Mouse (Mus musculus) frontal cortex, adult (tissue): ENCODE results near the gene Egfl7.

Source experiments
- ATAC-seq: cut with Nextera tagmentation; 2 replicates; pipeline ENCODE4 v1.9.2; 2017; ENCODE audit warnings: mild to moderate bottlenecking, moderate library complexity, mixed read lengths; ENCODE audit not compliant: low TSS enrichment

The Egfl7 gene

DNA sequence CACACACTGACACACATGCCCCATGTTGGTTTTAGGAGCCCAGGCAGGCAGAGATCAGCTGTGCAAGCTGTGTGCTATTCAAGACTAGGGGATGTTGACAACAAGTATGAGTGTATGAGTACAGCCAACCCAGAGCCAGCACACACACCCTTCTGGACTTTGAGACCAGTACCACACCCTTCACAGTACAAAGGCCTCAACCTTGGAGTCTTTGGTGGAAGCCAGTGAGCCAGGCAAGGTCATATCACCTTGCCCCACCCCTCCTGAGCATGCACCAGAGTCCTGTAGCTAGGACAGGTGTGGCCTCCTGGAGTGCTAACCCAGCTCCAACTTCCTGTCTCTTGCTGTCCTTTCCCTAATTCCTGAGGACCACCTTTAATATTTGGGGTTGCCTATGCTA, 31.2 kb downstream of the Egfl7 start:
- no peak for ATAC-seq

- no peak for ATAC-seq
Observed at GRCm38 (mm10) chr2:26611896-26612295, 32.1 kb downstream of the Egfl7 start.

GRCm38 (mm10) chr2:26614903-26615302, 35.1 kb downstream of the Egfl7 start:
- ATAC-seq = no peak

DNA sequence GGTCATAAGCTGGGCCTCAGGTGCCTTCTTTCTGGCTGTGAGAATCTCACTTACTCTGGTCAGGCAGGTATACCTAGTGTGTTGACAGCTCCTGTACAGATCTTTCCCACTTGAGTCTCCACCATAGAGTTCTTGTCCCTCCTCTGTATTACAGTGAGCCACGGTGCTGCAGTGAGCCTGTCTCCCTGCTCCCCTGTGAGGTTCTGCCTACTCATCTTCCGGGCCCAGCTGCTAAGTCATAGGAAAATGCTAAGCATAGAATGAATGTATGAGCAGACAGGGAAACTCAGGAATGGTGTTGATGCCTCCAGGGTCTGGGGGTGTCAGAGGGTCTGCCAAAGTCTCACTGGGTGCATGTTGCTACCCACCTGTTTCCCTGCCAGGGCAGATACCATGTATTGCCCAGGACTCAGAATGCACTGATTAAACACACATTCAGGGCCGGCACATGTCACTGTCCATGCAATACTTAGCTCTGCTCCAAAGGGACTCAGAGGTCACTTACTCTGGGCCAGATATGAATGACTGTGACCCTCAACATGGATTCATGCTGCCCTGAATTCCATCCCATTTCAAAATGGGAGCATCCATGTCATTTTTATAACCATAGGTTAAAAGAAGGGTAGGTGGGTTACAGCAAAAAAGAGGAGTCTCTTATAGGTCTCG, 35.8 kb downstream of the Egfl7 start:
- peak; percentile 83; the same call in 1 of the 2 replicates for ATAC-seq

- ATAC-seq = no peak
Observed at GRCm38 (mm10) chr2:26617331-26617730, 37.5 kb downstream of the Egfl7 start.

DNA sequence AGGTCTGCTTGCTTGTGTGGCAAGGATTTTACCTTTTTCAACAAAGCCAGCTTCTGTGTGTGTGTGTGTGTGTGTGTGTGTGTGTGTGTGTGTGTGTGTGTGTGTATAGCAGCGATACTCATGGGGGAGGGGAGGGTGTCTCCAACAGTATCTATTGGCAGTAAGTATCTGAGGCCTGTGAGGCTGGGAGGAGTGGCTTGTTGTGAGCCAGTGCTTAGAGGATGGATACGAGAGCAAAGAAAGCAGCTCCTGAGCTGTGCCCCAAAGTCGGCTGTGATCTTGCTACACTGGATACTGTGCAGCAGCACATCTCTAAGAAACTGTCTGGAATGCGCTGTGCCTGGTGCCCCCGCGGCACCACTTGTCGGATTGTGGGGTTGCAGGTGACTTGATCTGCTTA, 38.1 kb downstream of the Egfl7 start:
- ATAC-seq = no peak

GRCm38 (mm10) chr2:26621246-26621645, 41.4 kb downstream of the Egfl7 start:
- peak; percentile 44; the same call in 1 of the 2 replicates for ATAC-seq

- ATAC-seq = no peak
Observed at GRCm38 (mm10) chr2:26622984-26623383, 43.2 kb downstream of the Egfl7 start.

GRCm38 (mm10) chr2:26625419-26625818, 45.6 kb downstream of the Egfl7 start:
- no peak for ATAC-seq

- no peak for ATAC-seq
Observed at GRCm38 (mm10) chr2:26626081-26626480, 46.3 kb downstream of the Egfl7 start.

DNA sequence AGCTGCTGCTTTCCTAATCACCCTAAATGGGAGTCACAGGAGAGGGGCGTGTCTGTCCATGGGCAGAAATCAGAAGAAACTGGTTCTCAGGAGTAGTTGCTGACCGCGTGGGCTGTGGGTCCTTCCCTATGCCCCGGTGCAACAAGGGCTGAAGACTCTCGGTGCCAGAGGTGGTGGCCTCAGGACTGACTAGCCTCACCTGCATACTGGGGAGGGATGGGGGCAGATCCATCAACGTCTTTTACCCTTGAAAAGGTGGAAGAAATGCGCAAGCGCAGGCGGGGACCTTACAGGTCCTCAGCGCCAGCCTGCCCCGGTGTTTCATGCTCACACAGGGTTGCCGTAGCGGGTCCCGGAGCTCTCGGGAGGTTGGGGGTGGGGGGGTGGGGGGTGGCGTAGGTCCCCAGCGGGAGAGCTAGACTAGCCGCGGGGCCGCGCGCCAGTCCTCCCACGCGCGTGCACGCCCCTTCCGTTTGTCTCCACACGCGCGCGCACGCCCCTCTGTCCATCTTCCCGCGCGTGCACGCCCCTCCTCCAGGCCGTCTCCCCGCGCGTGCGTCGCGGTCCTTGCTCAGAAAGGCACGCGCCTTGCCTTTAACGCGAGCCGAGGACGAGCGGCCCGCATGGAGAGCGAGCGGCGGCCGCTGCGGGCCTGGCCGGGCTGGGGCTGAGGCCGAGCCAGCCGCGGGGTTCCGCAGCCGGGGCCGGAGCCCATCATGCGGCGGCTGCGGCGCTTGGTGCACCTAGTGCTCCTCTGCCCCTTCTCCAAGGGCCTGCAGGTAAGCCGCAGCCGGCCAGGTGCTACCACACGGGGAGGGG, 48.3 kb downstream of the Egfl7 start, which contains the start of gene Fam69b:
Gene Fam69b (plus strand): TSS at position 537 of the 819 bp plus-strand sequence.
- ATAC-seq = peak; percentile 67

- peak; percentile 18; the same call in 1 of the 2 replicates for ATAC-seq
Observed at GRCm38 (mm10) chr2:26628792-26629437, 49.1 kb downstream of the Egfl7 start.

- ATAC-seq = no peak
Observed at GRCm38 (mm10) chr2:26632541-26633395, 53.0 kb downstream of the Egfl7 start.

- ATAC-seq = no peak
Observed at GRCm38 (mm10) chr2:26633953-26634530, 54.2 kb downstream of the Egfl7 start.

DNA sequence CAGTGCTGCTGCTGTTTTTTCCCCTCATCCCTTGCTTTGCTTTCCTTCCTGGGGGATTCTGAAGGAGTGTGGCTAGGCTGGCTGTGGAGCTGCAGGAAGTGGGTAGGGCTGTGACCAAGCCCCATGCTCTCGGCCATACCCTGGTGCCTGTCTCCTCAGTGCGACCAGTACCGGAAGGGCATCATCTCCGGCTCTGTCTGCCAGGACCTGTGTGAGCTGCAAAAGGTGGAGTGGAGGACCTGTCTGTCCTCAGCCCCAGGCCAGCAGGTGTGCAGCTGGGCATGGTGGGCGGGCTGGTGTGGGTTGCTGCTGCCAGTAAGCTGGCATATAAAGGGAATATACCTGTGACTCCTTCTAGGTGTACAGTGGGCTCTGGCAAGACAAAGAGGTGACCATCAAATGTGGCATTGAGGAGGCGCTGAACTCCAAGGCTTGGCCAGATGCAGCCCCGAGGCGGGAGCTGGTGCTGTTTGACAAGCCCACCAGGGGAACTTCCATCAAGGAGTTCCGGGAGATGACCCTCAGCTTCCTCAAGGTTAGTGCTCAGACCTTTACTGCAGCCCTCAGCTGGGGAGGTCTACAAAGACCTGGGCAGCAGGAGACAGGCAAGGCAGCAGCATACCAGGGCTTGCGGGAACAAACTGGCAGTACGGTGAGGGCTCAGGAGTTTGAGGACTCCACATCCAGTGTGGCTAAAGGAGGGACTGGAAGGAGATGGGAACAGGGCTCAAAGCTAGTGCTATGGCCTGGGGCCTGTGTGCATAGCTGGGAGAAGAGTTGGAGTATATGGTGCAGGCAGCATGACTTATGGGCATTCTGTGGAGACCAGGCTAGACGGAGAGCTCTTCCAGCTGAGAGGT, 55.0 kb downstream of the Egfl7 start:
- no peak for ATAC-seq

- ATAC-seq = no peak
Observed at GRCm38 (mm10) chr2:26635489-26636324, 55.9 kb downstream of the Egfl7 start.

GRCm38 (mm10) chr2:26636325-26636635, 56.5 kb downstream of the Egfl7 start:
- ATAC-seq = no peak

- no peak for ATAC-seq
Observed at GRCm38 (mm10) chr2:26637316-26637932, 57.6 kb downstream of the Egfl7 start.

- no peak for ATAC-seq
Observed at GRCm38 (mm10) chr2:26638039-26638438, 58.2 kb downstream of the Egfl7 start.
